In the genomic region with DNA sequence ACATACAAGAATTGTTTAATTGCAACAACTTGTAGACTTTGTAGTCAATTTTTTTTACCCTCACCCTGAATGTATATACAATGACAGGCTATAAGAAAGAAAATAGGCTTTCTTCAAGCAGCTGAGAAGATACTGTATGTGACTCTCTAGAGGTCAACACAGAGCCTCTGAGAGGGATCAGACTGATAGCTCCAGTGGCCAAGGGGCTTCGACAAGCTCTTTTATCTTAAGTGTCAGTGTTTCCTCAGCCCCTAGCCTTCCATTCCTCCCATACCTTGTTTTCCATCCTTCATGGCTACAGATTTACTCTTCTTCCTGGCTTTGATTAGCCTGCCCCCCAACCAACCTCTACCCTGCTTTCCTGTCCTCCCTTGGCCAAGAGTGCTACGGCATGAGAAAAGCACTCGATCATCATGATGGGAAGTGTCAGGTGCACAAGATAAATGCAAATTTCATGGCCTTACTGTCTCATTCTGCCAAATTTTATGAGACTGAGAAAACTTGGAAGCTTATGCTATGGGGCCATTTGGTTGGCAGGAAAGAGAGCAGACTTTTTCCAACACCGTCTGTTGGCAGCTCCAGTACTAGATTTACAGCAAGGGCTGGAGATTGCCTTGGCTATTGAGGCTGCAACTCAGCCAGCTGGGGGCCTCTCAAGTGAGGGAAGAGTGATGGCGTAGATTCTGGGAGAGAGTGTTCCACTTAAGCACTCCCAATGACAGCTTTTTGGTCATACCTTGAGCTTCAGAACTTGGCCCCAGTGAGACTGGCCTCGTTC, we compare ENCODE assay signal across 11 mouse cellular contexts.
A peak's percentile ranks its signal among the peaks of the same experiment; 100 is the strongest.
DNase-seq lines count a peak whose midpoint lies in the region; ATAC-seq and TF ChIP-seq lines count a peak whose summit lies in the region.
"Had no signal": no experiment of that assay in that cellular context is flagged by ENCODE, and none has a peak within 500 bp of the region (broad histone marks: within the 10 kb centered on the region; RNA-seq: fewer than 3 reads in every experiment).

No protein-coding gene starts in this region.

- DNase-seq in kidney, adult 2 months, result peak; percentile 10
- no peak for DNase-seq in kidney, postnatal 36 days
- DNase-seq in adrenal gland, postnatal 25 days, result peak; percentile 16
- DNase-seq in cerebellum, adult 11-12 months, result peak; percentile 47
- no peak for DNase-seq in gastrocnemius, postnatal 10 days
- no peak for DNase-seq in heart, postnatal 14 days

- ATAC-seq in kidney, embryonic 15.5 days (replicated peaks; ENCODE audit: low FRiP score), result peak; percentile 82
- no peak for ATAC-seq in CD4-positive, CD25-positive, alpha-beta regulatory T cell, adult 4 months
- ATAC-seq: intestine, postnatal 0 days had no signal

- H3K4me1 ChIP-seq in kidney, adult 2 months (ENCODE audit: control insufficient read depth, insufficient read depth, low read length), result no peaks in the 10 kb centered on the region
- H3K4me1 ChIP-seq in kidney, embryonic 15.5 days, result no peaks in the 10 kb centered on the region
- H3K4me1 ChIP-seq: limb, embryonic 13.5 days had no signal

- no peak for TF ChIP-seq POLR2A in kidney, adult 2 months (IDR thresholded peaks at IDR 0.05; ENCODE audit: low read depth, low read length)

- no peak for TF ChIP-seq CTCF in kidney, adult 2 months (conservative IDR thresholded peaks at IDR 0.05; ENCODE audit: insufficient read depth, insufficient read length, low read depth, low read length)

- WGBS in kidney, adult 2 months, result 35% methylated on average over 6 of the region's 6 CpGs
- 17% methylated on average over 6 of the region's 6 CpGs for WGBS in kidney, embryonic 15.5 days

- H3K9ac ChIP-seq in kidney, embryonic 15.5 days, result no peak overlapping the region
- H3K9ac ChIP-seq: limb, embryonic 13.5 days had no signal

- intact Hi-C loops in heart, postnatal 14 days (cut with DNase I), result no loop called here

- no peak overlapping the region for H3K27ac ChIP-seq in kidney, adult 2 months (ENCODE audit: insufficient read depth, low read depth, low read length)
- H3K27ac ChIP-seq in kidney, embryonic 15.5 days, result no peak overlapping the region
- H3K27ac ChIP-seq: heart, adult 2 months; limb, embryonic 13.5 days had no signal

- no peaks in the 10 kb centered on the region for H3K9me3 ChIP-seq in kidney, embryonic 15.5 days (replicated peaks)
- H3K9me3 ChIP-seq: limb, embryonic 13.5 days had no signal

- H3K4me2 ChIP-seq in kidney, embryonic 15.5 days, result no peak overlapping the region
- H3K4me2 ChIP-seq: limb, embryonic 13.5 days had no signal

- no peak overlapping the region for H3K4me3 ChIP-seq in kidney, adult 2 months (ENCODE audit: insufficient read depth, low read depth, low read length)
- no peak overlapping the region for H3K4me3 ChIP-seq in kidney, embryonic 15.5 days (replicated peaks)
- H3K4me3 ChIP-seq: heart, adult 2 months; limb, embryonic 13.5 days had no signal

- no peaks in the 10 kb centered on the region for H3K36me3 ChIP-seq in kidney, adult 2 months (ENCODE audit: control insufficient read depth, insufficient read depth, low read length)
- H3K36me3 ChIP-seq in kidney, embryonic 15.5 days, result no peaks in the 10 kb centered on the region
- H3K36me3 ChIP-seq: limb, embryonic 13.5 days had no signal

- no peaks in the 10 kb centered on the region for H3K27me3 ChIP-seq in kidney, adult 2 months (replicated peaks; ENCODE audit: control insufficient read depth, insufficient read depth, low read length)
- no peaks in the 10 kb centered on the region for H3K27me3 ChIP-seq in kidney, embryonic 15.5 days
- H3K27me3 ChIP-seq: limb, embryonic 13.5 days had no signal

Comparison
In these comparisons a context has a peak if more than half of its experiments do, and no peak if none do; other contexts are left out.
1. DNase-seq: peak in kidney, adult 2 months (single experiment), adrenal gland, postnatal 25 days (single experiment) and cerebellum, adult 11-12 months (single experiment); none in kidney, postnatal 36 days (0 of 2), gastrocnemius, postnatal 10 days (single experiment) and heart, postnatal 14 days (0 of 2).